Mouse (Mus musculus): ENCODE measurements at regions not wholly inside any gene's neighbourhood (a gene's known extent, or its start where the extent isn't known, plus 50 kb on each side); places are given as distances from the start of the nearest gene placed in this dataset.

GRCm38 (mm10) chr11:38034526-38035286 lies 798.9 kb upstream of the Tenm2 start:
- ATAC-seq (ENCODE audit: low FRiP score) (no peak), DNase-seq (ENCODE audit: low spot score) (no peak)
- no peaks in the 10 kb centered on the region for H3K36me3 ChIP-seq (ENCODE audit: insufficient read depth, low read length)
- no peak overlapping the region for H3K27ac ChIP-seq (ENCODE audit: low read depth, low read length)
- no peaks in the 10 kb centered on the region for H3K27me3 ChIP-seq (ENCODE audit: insufficient read depth, low read length)
- H3K9me3 ChIP-seq (ENCODE audit: low read length) = no peaks in the 10 kb centered on the region
- WGBS = 49% methylated on average over 2 of the region's 2 CpGs
- H3K4me2 ChIP-seq (ENCODE audit: low read depth, low read length, poor library complexity, severe bottlenecking) = no peak overlapping the region
- no peak overlapping the region for H3K9ac ChIP-seq (replicated peaks; ENCODE audit: low read length, poor library complexity, severe bottlenecking)
- no peak for TF ChIP-seq CTCF (IDR thresholded peaks at IDR 0.05)
- no peaks in the 10 kb centered on the region for H3K4me1 ChIP-seq (ENCODE audit: insufficient read depth, low read length)
- H3K4me3 ChIP-seq (ENCODE audit: low read depth, low read length) = no peak overlapping the region

- Histone ChIP-seq H3K27ac (ENCODE audit: low read depth, low read length) (no peak overlapping the region), H3K4me3 (ENCODE audit: low read depth, low read length) (no peak overlapping the region), H3K9me3 (ENCODE audit: low read length) (no peaks in the 10 kb centered on the region), H3K4me1 (ENCODE audit: insufficient read depth, low read length) (no peaks in the 10 kb centered on the region), H3K4me2 (ENCODE audit: low read depth, low read length, poor library complexity, severe bottlenecking) (no peak overlapping the region), H3K36me3 (ENCODE audit: insufficient read depth, low read length) (no peaks in the 10 kb centered on the region), H3K27me3 (ENCODE audit: insufficient read depth, low read length) (no peaks in the 10 kb centered on the region), H3K9ac (replicated peaks; ENCODE audit: low read length, poor library complexity, severe bottlenecking) (no peak overlapping the region)
- TF ChIP-seq CTCF (IDR thresholded peaks at IDR 0.05) = no peak
- DNase-seq (ENCODE audit: low spot score) = peak; percentile 33
- no peak for ATAC-seq (ENCODE audit: low FRiP score)
Observed at GRCm38 (mm10) chr11:38021704-38022103, 785.9 kb upstream of the Tenm2 start.

GRCm38 (mm10) chr11:37978131-37978530 lies 742.4 kb upstream of the Tenm2 start:
- TF ChIP-seq CTCF (IDR thresholded peaks at IDR 0.05) = no peak
- no peak for ATAC-seq (ENCODE audit: low FRiP score)

GRCm38 (mm10) chr11:37936439-37937134 lies 700.8 kb upstream of the Tenm2 start:
- ATAC-seq (ENCODE audit: low FRiP score) (no peak), DNase-seq (ENCODE audit: low spot score) (peak; percentile 8)
- Histone ChIP-seq H3K27ac (ENCODE audit: low read depth, low read length) (no peak overlapping the region), H3K9ac (replicated peaks; ENCODE audit: low read length, poor library complexity, severe bottlenecking) (no peak overlapping the region), H3K36me3 (ENCODE audit: insufficient read depth, low read length) (no peaks in the 10 kb centered on the region), H3K4me1 (ENCODE audit: insufficient read depth, low read length) (no peaks in the 10 kb centered on the region), H3K9me3 (ENCODE audit: low read length) (no peaks in the 10 kb centered on the region), H3K4me2 (ENCODE audit: low read depth, low read length, poor library complexity, severe bottlenecking) (no peak overlapping the region), H3K27me3 (ENCODE audit: insufficient read depth, low read length) (no peaks in the 10 kb centered on the region), H3K4me3 (ENCODE audit: low read depth, low read length) (no peak overlapping the region)
- TF ChIP-seq CTCF (IDR thresholded peaks at IDR 0.05) = no peak
- WGBS = 25% methylated on average over 5 of the region's 5 CpGs

More at GRCm38 (mm10) chr11:37978131-37978530, 742.4 kb upstream of the Tenm2 start:
- Histone ChIP-seq H3K9ac (replicated peaks; ENCODE audit: low read length, poor library complexity, severe bottlenecking) (no peak overlapping the region), H3K4me1 (ENCODE audit: insufficient read depth, low read length) (no peaks in the 10 kb centered on the region), H3K9me3 (ENCODE audit: low read length) (no peaks in the 10 kb centered on the region), H3K4me3 (ENCODE audit: low read depth, low read length) (no peak overlapping the region), H3K4me2 (ENCODE audit: low read depth, low read length, poor library complexity, severe bottlenecking) (no peak overlapping the region), H3K27me3 (ENCODE audit: insufficient read depth, low read length) (no peaks in the 10 kb centered on the region), H3K36me3 (ENCODE audit: insufficient read depth, low read length) (no peaks in the 10 kb centered on the region), H3K27ac (ENCODE audit: low read depth, low read length) (no peak overlapping the region)
- no peak for DNase-seq (ENCODE audit: low spot score)
- WGBS = 91% methylated on average over 2 of the region's 2 CpGs

GRCm38 (mm10) chr11:37913161-37913560 lies 677.4 kb upstream of the Tenm2 start:
- no peak overlapping the region for H3K4me2 ChIP-seq (ENCODE audit: low read depth, low read length, poor library complexity, severe bottlenecking)
- H3K4me1 ChIP-seq (ENCODE audit: insufficient read depth, low read length) = no peaks in the 10 kb centered on the region
- H3K36me3 ChIP-seq (ENCODE audit: insufficient read depth, low read length) = no peaks in the 10 kb centered on the region
- no peaks in the 10 kb centered on the region for H3K27me3 ChIP-seq (ENCODE audit: insufficient read depth, low read length)
- WGBS = 83% methylated on average over 2 of the region's 2 CpGs
- no peak overlapping the region for H3K9ac ChIP-seq (replicated peaks; ENCODE audit: low read length, poor library complexity, severe bottlenecking)
- ATAC-seq (ENCODE audit: low FRiP score) (no peak), DNase-seq (ENCODE audit: low spot score) (no peak)
- H3K4me3 ChIP-seq (ENCODE audit: low read depth, low read length) = no peak overlapping the region
- no peaks in the 10 kb centered on the region for H3K9me3 ChIP-seq (ENCODE audit: low read length)
- no peak overlapping the region for H3K27ac ChIP-seq (ENCODE audit: low read depth, low read length)
- TF ChIP-seq CTCF (IDR thresholded peaks at IDR 0.05) = no peak

GRCm38 (mm10) chr11:37904991-37905390 lies 669.2 kb upstream of the Tenm2 start:
- no peak for TF ChIP-seq CTCF (IDR thresholded peaks at IDR 0.05)
- WGBS = 81% methylated on average over 2 of the region's 2 CpGs
- Histone ChIP-seq H3K9ac (replicated peaks; ENCODE audit: low read length, poor library complexity, severe bottlenecking) (no peak overlapping the region), H3K36me3 (ENCODE audit: insufficient read depth, low read length) (no peaks in the 10 kb centered on the region), H3K9me3 (ENCODE audit: low read length) (no peaks in the 10 kb centered on the region), H3K4me2 (ENCODE audit: low read depth, low read length, poor library complexity, severe bottlenecking) (no peak overlapping the region), H3K27me3 (ENCODE audit: insufficient read depth, low read length) (no peaks in the 10 kb centered on the region), H3K4me3 (ENCODE audit: low read depth, low read length) (no peak overlapping the region), H3K4me1 (ENCODE audit: insufficient read depth, low read length) (no peaks in the 10 kb centered on the region), H3K27ac (ENCODE audit: low read depth, low read length) (no peak overlapping the region)
- DNase-seq (ENCODE audit: low spot score) = peak; percentile 30
- no peak for ATAC-seq (ENCODE audit: low FRiP score)

All from midbrain, postnatal 0 days (tissue).